Mouse (Mus musculus): ENCODE data around the gene Gpc5.

Gpc5 gene

DNA sequence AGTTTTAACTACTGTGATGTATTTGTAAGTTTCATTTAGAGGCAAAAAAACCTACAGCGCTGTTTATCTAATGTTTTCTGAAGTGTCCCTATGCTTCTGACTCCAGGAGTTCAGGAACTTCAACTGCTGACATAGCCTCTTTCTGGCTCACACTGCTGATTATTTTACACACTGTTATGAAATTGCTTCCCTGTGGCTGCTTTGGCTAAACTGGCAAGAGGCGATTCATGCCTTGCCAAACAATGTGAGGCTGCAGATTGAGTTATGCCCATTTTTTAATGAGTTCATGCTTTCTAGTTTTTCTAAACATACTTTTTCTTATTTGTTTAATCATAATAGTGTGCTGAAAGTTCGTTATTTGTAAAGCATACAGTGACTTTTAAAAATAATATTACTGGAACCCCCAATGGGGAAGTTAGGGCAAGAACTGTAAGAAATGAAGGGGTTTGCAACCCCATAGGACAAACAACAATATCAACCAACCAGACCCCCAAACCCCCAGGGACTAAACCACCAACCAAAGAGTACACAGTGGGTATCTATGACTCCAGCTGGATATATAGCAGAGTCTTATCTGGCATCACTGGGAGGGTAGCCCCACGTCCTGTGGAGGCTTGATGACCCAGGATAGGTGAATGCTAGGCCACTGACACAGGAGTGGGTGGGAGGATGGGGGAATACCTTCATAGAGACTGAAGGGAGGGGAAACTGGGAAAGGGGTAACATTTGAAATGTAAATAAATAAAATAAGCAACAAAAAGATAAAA is 454.7 kb downstream of the Gpc5 start:
- in situ Hi-C loops (cut with MboI), result no loop called here

DNA sequence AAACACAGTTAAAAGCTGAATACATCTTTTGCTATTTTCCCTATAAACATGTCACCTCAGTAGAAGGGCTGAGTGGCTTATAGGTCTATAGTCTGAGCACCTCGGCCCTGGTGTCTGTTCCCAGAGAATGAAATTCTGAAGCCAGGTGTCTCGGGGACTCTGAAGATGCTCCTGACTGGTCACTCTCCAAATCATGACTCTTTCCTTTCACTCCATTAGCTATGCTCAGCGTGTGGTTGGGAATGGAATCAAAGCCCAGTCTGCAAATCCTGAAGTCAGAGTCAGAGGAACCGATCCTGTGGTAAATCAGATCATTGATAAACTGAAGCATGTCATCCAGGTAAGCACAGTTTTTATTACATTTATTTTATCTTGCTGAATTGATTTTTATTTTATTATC is 460.0 kb downstream of the Gpc5 start:
- in situ Hi-C loops (cut with MboI), result no loop called here

DNA sequence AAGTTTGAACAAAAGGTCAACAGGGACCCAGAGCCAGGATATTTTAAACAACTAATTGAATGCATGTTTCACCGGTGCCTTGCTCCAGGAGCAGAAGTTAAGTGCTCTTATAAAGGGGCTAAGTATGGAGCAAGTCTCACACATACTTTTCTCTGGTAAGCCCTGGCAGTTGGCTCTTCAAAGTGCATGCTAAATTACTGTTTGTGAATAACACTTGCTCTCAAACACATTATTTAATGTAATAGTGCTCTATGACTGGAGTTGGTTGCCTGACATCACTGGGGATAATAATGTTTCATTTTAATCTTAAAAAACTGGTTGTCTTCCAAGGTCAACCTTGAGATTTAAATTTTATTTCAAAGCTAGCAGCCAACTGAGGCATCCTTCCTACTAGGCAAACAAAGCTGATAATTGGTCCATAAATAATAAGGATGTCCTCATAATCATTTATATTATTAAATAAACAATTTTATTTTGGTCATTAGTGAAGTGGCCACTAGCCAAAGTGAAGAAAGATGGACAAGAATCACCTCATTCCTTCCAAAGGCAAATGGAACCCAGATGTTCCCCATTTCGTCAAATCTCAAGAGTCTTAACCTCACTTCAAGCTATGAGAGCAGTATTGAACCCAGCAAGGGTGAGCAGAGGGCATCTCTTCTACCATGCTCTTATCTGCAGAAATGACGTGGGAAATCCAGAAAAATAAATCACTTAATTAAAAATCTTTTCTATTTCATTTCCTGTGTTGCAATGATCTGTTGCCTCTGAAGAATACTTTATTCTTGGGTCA is 488.6 kb downstream of the Gpc5 start:
- in situ Hi-C loops (cut with MboI), result no loop called here

DNA sequence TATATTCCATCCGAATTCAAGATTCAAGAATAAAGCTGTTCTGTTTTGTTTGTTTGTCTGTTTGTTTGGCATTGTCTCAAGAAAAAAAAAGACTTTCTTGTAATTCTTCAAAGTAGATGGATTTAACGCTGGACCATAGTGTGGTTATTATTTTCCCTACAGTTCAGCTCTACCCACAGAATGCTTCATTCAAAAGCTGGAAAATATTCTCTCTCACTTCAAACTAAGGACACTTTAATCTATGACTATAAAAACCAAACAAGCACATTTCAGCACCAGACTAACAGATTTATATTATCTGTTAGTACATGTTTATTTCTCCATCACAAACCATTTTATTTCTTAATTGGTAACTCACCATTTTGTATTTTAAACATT is 489.2 kb downstream of the Gpc5 start:
- in situ Hi-C loops (cut with MboI), result no loop called here

DNA sequence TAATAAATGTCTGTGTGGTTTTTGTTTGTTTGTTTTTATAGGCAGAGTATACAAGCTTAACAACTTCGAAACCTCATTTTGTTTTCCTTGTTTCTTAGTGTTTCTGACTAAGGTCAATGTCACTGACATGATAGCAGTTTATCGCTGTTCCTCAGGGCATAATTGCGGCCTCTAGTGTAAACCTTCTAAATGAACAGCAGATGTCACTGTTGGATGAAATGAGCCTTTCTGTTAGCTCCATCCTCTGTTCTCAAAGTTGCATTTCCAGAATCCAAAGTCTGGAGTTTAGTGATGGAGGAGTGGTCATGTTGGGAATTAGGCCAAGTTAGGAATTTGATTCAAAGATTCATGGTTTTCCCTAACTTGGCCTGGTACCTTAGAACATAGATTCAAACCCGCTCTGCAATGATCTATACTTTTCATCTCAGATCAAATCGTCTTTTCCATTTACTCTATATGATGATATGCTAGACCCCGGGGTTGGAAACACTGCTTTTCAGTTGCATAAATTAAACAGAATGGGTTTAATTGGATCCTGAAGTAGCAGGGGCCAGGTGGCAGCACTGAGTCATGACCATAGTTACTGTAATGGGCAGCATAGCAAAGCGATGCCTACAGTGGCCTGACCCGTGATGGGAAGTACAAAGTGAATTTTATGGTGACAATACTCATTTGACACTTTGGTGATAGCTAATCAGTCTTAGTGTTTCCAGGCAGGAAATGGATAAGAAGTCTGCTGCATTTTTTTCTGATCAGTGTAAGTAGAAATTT is 508.4 kb downstream of the Gpc5 start:
- in situ Hi-C loops (cut with MboI), result no loop called here

DNA sequence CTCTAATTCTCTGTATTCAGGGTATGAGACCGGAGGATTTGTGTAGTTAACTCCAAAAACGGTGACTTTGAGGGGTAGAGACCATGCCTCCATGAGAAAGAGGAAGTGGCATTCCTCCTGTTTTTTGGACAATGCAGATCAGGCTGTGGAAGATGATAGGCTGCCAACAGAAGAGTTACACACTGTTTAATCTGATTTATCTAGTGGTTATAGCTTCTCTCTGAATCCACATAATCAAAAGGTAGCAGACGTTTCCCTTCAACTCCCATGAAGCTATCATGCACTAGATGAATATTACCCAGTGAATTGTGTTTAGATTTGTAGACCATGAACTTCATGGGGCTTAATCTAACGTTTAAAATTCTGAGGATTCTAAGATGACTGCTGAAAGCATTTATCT is 522.1 kb downstream of the Gpc5 start:
- in situ Hi-C loops (cut with MboI), result no loop called here

DNA sequence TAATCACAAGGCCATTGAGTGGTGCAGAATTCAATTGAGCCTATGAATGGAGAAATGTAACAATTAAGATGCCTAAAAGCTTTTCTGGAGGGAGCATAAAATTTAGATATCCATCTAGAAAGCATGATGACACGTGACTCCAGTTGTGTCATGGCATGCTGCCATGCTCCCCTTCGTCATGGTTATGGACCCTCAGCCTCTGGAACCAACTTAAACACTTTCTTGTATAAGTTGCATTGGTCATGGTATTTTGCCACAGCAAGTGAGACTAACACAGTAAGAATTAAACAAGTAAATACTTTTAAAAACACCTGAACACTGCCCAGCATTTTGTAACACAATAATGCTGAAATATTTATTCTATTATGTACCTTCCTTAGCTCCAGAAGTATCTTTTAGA is 524.3 kb downstream of the Gpc5 start:
- in situ Hi-C loops (cut with MboI), result no loop called here

DNA sequence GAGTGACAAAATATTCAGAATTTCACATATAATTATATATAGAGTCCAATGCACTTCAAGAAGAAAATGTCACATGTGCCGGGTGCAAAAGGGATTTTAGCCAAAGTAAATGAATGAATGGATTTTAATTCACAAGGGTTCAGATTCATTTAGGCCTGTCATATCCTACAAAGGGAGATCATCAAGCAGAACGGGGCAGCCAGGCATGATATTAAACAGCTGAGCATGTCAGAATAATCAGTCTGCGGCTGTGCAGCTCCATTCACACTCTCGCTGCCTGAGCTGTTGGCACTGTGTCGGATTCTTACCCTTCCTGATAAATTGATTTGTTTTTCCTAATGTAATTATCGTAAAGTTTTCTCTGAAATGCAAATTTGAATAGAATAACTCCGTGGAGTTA is 524.8 kb downstream of the Gpc5 start:
- in situ Hi-C loops (cut with MboI), result no loop called here

DNA sequence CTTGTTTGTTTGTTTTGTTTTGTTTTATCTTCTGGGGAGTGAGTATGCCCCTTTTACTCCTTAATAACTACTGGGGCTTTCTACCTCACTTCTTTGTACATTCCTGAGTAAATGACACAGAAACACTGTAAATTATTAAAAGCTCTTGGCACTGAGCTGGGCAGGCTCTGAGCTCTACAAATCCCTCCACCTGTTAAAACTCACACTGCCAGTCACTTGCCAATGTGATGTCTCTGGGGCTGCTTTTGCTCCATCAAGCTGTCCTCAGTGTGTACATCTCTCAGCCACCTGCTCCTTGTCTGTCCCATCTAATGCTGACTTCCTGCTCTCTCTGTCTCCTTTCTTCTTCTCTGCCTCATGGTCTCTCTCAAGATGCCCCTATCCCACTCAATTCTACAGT is 528.5 kb downstream of the Gpc5 start:
- in situ Hi-C loops (cut with MboI), result no loop called here

DNA sequence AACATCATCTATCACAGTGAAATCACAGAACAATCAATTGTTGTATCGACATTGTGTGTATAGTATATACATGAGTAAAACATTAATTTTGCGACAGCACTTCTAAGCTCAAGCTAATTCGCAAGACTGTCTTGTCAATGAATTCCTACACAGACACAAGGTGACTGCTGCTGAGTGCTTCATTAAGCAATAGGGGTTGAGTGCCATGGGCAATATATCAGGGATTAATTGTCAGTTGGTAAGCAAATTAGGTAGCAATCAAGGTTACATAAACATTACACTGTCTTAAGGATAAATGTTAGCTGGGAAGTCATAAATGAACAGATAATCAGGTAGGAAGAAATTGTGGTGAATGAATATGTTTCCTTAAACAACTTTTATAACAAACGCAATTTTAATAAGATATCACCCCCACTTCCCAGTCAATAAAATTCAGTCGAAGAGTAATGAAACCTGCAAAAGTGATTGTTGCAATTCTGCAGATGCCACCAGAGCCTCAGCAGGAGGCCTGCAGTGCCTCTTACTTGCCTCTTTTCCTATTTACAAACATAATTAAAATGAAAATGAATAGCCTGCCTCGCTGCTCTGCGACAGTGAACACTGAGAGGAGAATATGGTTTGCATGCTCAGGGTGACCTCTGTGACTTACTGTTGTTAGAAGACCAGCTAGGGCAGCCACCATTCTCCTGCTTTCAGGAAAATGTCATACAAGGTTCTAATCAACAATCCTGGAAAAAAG is 539.3 kb downstream of the Gpc5 start:
- in situ Hi-C loops (cut with MboI), result no loop called here

DNA sequence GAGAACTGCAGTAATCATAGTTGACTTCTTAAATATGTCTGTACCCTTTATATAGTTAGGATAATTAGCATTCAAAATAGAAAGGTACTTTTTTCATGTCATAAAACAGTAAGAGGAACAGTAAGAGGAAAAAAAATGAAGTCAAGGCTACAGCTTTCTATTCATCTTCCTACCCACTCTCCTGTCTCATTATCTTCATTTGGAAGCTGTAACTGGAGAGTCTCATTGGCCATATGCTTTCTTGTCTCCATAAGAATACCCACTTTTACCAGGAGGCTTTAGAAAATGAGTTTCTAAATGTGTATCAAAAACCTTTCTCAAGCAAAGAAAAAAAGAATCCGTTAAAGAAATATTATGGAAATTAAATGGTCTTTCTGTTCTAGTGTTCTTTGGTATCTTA is 541.3 kb downstream of the Gpc5 start:
- in situ Hi-C loops (cut with MboI), result no loop called here

DNA sequence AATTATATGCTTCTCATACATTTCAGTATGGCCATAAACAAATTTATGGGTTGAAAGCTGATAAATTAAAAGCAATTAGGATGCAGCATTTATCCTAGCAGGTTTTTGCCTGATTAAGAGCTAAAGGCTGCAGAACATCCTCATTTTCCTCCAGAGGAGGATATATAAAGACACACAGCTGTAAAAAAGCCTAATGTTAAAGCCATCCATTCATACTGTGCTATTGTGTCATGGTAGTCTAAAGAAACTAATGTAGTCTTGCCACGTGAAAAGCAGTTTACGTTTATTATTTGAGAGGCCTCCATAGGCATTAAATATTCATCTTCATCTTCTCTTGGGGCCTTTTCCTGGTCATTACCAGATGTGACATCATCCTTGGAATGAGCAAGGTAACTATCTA is 587.9 kb downstream of the Gpc5 start:
- in situ Hi-C loops (cut with MboI), result no loop called here

DNA sequence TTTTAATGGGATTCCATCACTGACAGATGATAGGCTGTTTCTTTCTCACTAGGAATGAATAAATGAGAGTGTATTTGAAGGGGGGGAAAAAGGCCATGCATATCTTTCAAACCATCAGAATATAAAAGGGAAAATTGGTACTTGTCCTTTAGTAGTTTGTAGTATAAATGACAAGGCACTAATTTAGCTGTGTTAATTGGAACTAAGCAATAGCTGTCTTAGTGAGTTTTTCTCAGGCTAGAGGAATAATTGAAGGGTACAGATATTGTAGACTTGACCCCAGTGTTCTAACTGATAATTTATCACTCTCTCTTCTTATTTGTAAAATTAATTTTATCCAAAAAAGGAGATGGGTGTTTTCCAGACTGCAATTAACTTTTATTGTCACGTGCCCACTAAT is 654.0 kb downstream of the Gpc5 start:
- in situ Hi-C loops (cut with MboI), result no loop called here

DNA sequence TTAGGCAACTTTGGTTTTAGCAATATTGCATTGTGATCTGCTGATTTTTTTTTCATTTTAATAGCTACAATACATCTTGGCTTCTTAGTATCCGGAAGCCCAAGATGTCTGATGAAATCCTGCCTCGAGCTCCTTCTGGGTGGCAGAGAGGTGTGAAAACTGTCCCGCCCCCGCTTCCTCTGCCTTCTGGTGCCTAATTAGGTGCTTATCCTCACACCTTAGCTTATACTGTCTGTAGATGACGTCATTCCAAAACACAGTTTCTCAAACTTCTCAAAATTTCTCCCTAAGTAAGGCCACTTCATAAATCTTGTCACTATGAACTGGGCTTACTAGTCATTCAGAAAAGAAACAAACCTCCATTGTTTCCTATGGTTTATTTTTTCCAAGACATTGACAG is 668.2 kb downstream of the Gpc5 start:
- in situ Hi-C loops (cut with MboI), result no loop called here

DNA sequence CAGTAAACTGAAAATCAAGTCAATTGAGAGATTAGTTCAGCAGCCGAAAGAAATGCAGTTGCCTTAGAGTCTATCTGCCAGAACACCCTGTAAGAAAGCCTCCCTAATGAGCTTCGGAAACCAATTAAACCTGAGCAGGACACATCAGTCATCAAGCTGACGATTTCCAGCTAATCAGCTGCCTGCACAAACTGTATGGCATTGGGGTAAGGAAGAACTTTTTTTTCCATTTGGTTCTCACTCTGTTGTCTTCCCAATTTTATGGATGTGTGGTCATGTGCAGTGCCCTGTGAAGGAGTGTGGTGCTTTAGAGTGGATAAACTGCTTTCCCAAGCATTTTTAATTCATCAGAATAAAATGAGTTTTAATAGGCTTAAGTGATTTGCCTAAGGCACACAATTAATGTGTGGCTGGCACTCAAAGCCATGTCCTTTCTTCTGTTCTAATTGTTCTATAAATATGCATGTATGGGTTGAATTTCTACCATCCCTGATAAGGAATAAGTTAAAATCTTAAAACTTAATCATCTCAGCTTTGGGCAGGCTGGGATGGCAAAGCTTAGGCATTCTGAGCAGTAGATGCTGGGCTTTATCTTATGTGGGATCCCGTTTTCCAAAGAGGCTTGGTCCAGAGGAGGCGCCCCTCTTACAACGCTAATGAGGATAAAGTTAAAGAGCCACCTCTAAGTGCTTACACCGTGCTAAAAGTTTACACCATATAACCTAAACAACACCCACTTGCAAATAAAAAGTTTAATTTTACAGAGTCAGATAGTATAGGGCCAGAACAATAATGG is 687.6 kb downstream of the Gpc5 start:
- in situ Hi-C loops (cut with MboI), result no loop called here

DNA sequence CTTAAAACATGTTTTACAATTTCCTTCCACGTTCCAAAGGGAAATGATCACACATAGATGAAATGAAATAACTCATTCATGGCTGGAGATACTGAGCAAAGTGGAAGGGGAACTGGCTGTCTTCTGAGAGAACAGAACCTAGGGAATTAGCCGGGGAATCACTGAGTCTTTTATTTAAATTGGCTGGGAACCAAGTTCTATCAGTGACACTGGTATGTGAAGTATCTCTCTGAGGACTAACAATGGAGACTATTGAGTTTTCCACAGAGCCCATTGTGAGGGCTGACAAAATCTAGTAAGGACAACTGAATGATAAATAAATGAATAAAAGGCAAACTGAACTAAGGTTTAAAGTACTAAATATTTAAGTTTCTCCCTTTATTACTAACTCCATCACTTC is 712.7 kb downstream of the Gpc5 start:
- in situ Hi-C loops (cut with MboI), result no loop called here

DNA sequence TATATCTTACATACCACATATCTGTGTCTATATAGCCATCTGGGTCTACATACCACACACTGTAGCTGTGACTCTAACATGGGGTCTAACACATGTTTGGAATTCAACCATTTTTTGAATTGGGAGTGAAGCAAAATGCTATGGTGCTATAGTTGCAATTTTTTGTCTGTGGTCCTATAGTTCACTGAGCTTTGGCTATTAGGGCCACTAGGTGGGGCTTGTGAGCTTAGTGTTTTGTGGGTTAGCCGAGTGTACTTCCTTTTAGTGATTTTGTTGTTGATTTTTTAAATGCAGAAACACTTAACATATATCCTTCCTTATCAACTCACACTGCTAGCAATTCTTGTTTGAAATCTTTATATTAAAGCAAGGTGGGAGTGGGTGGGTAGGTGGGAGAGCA is 727.0 kb downstream of the Gpc5 start:
- in situ Hi-C loops (cut with MboI), result no loop called here

DNA sequence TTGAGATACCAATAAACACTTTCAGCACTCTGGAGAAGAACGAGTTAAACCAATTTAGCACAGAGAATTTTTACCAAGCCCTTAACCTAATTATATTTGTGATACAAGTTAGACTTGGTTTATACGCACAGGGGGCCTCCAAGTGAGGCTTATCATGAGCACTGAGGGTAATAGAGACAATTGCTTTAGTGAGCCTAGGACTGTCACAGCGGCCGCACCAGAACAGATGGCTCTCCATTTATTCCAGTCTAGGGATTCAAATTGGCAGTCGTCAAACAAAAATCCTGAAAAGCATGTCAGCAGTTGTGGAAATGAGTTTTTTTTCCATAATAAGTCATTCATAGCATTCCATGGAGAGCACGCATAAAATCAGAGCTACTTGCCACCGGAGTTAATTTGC is 729.6 kb downstream of the Gpc5 start:
- in situ Hi-C loops (cut with MboI), result no loop called here

DNA sequence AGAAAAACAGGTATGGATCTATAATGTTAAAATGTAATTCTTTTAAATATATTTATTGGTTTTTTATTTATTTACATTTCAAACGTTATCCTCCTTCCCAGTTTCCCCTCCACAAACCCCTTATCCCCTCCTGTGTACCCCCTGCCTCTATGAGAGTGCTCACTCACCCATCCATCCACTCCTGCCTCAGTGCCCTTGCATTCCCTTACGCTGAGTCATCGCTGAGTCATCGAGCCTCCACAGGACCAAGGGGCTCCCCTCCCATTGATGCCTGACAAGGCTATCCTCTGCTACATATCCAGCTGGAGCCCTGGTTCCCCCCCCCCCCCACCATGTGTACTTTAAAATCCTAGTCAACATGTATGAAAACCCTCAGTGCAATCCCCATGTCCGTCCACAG is 738.5 kb downstream of the Gpc5 start:
- in situ Hi-C loops (cut with MboI), result no loop called here

DNA sequence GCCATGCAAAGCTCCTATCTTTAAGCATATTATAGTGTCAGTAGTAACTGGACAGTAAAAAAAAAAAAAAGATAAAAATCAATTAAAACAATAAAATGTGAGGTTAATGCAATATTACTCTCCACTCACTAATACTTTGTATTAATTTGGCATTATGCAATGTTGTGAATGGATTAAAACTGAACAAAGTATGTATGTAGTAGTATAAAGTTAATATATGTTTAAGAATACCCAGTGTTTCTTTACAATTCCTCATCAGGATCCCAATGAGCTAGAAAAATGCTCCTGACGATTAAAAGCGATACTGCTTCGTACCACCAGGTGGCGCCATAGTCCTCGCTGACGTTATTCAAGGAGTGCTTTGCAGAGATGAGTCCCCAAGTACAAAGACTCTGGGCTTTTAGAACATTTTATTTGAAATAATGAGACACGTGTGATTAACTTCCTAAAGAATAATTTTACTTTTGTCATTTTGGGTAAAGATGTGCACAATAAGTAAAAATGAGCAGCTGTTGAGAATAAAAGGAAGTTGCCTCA is 739.3 kb downstream of the Gpc5 start:
- in situ Hi-C loops (cut with MboI), result no loop called here

All from mature B cell (primary cell).